Mouse (Mus musculus): ENCODE results near the gene Pcdh8. TPM values are rescaled to one million over a fixed set of nuclear protein-coding genes. Genes with fewer than 3 reads are reported as not detected.

The Pcdh8 gene
- total RNA-seq, 2 experiments from 2014 or later, result 57.9 to 58.8 TPM

- intact Hi-C loops (cut with DNase I), result loop anchor here (5.0 kb wide), 1 partner anchor 148 kb away; no protein-coding TSS in a partner anchor
- DNase-seq (ENCODE audit: low spot score in 2 of 2), result no peak
These were observed 5.8 kb downstream of the Pcdh8 start for GRCm38 (mm10) chr14:79765196-79765765.

GRCm38 (mm10) chr14:79754601-79755222 lies 16.4 kb downstream of the Pcdh8 start:
- DNase-seq (ENCODE audit: low spot score in 2 of 2), result no peak

GRCm38 (mm10) chr14:79754157-79754556 lies 17.0 kb downstream of the Pcdh8 start:
- intact Hi-C loops (cut with DNase I), result no loop called here
- no peak for DNase-seq (ENCODE audit: low spot score in 2 of 2)

More at GRCm38 (mm10) chr14:79754601-79755222, 16.4 kb downstream of the Pcdh8 start:
- intact Hi-C loops (cut with DNase I), result no loop called here

GRCm38 (mm10) chr14:79753733-79754132 lies 17.4 kb downstream of the Pcdh8 start:
- DNase-seq (ENCODE audit: low spot score in 2 of 2), result no peak
- intact Hi-C loops (cut with DNase I), result no loop called here

GRCm38 (mm10) chr14:79740515-79740914 lies 30.6 kb downstream of the Pcdh8 start:
- intact Hi-C loops (cut with DNase I), result no loop called here
- no peak for DNase-seq (ENCODE audit: low spot score in 2 of 2)

GRCm38 (mm10) chr14:79738441-79738840 lies 32.7 kb downstream of the Pcdh8 start:
- no peak for DNase-seq (ENCODE audit: low spot score in 2 of 2)
- intact Hi-C loops (cut with DNase I), result loop anchor here (2.0 kb wide), 1 partner anchor 122 kb away; no protein-coding TSS in a partner anchor

- intact Hi-C loops (cut with DNase I), result loop anchor here (2.0 kb wide), 1 partner anchor 121 kb away; no protein-coding TSS in a partner anchor
- DNase-seq (ENCODE audit: low spot score in 2 of 2), result no peak
These were observed 33.3 kb downstream of the Pcdh8 start for GRCm38 (mm10) chr14:79737642-79738379.

GRCm38 (mm10) chr14:79736781-79737180 lies 34.3 kb downstream of the Pcdh8 start:
- DNase-seq (ENCODE audit: low spot score in 2 of 2), result no peak
- intact Hi-C loops (cut with DNase I), result no loop called here

- DNase-seq (ENCODE audit: low spot score in 2 of 2), result no peak
- intact Hi-C loops (cut with DNase I), result no loop called here
These were observed 37.6 kb downstream of the Pcdh8 start for GRCm38 (mm10) chr14:79733501-79733900.

- intact Hi-C loops (cut with DNase I), result no loop called here
- DNase-seq (ENCODE audit: low spot score in 2 of 2), result no peak
These were observed 42.3 kb downstream of the Pcdh8 start for GRCm38 (mm10) chr14:79728811-79729210.

GRCm38 (mm10) chr14:79724002-79724681 lies 47.0 kb downstream of the Pcdh8 start:
- intact Hi-C loops (cut with DNase I), result no loop called here
- DNase-seq (ENCODE audit: low spot score in 2 of 2), result no peak

GRCm38 (mm10) chr14:79722228-79722627 lies 48.9 kb downstream of the Pcdh8 start:
- DNase-seq (ENCODE audit: low spot score in 2 of 2), result no peak
- intact Hi-C loops (cut with DNase I), result no loop called here

Small RNAs within 50 kb of the gene (microRNA-seq; reads per million reads assigned to microRNA genes)
- gene Mir759, result not detected

Other genes with a start within 250 kb of the Pcdh8 start
- 10 to 100 TPM; 83.0 to 91.4 TPM for gene Sugt1, start 183.6 kb downstream of the Pcdh8 start, total RNA-seq (2021)
- 1 to 10 TPM in 1 of 2 experiments, under 1 TPM in 1; 0.88 to 1.2 TPM for gene Cnmd, start 109.1 kb downstream of the Pcdh8 start, total RNA-seq (2021)
- under 1 TPM; 0.69 to 0.93 TPM for gene Olfm4, start 212.8 kb upstream of the Pcdh8 start, total RNA-seq (2021)

All from left cerebral cortex, postnatal 36 days (tissue).